Mouse (Mus musculus): ENCODE measurements around the gene Cox6b1.

GRCm38 (mm10) chr7:30629013-30629412 lies 3.1 kb upstream of the Cox6b1 start:
- TF ChIP-seq POLR2A (IDR thresholded peaks at IDR 0.05; ENCODE audit: borderline replicate concordance, insufficient read depth, low read length) (no peak), CTCF (IDR thresholded peaks at IDR 0.05; ENCODE audit: borderline replicate concordance, insufficient read depth, low read depth, low read length) (no peak)

All from cerebellum, adult 2 months (tissue).